Mouse (Mus musculus): Measurements from ENCODE around the gene Tacc2. TPM values are rescaled to one million over a fixed set of nuclear protein-coding genes. Genes with fewer than 3 reads are reported as not detected.

Tacc2 gene
- total and polyA plus RNA-seq, 3 experiments, result 3.5 to 21.5 TPM; not detected in 1

- Histone ChIP-seq H3K9ac (ENCODE audit: control insufficient read depth, low read depth, low read length, poor library complexity, severe bottlenecking) (no peak overlapping the region), H3K27me3 (ENCODE audit: control insufficient read depth in 1 of 2, insufficient read depth in 2 of 2, low read length in 2 of 2) (no peaks in the 10 kb centered on the region), H3K79me2 (ENCODE audit: control insufficient read depth, insufficient read depth, low read length, poor library complexity) (no peaks in the 10 kb centered on the region), H3K4me1 (ENCODE audit: control insufficient read depth in 1 of 2, insufficient read depth in 2 of 2, low read length in 2 of 2) (no peaks in the 10 kb centered on the region), H3K4me3 (ENCODE audit: control insufficient read depth in 1 of 2, insufficient read depth in 1 of 2, low read depth in 2 of 2, low read length in 2 of 2) (no peak overlapping the region), H3K27ac (ENCODE audit: control insufficient read depth, low read depth, low read length) (no peak overlapping the region), H3K9me3 (replicated peaks; ENCODE audit: insufficient read depth, low read length) (no peaks in the 10 kb centered on the region), H3K36me3 (ENCODE audit: control insufficient read depth in 1 of 2, insufficient read depth in 2 of 2, low read length in 2 of 2) (no peaks in the 10 kb centered on the region)
- no peak for DNase-seq (ENCODE audit: low read depth, low spot score)
- TF ChIP-seq CTCF (IDR thresholded peaks at IDR 0.05 in 2 of 3, conservative IDR thresholded peaks at IDR 0.05 in 1 of 3; ENCODE audit: control insufficient read depth in 1 of 3, insufficient read depth in 1 of 3, low read depth in 2 of 3, low read length in 3 of 3, poor library complexity in 1 of 3, severe bottlenecking in 1 of 3), result peak; percentile 3 to 22 (median 5); a peak in 2 of 6 replicates
- no peak for TF ChIP-seq TCF12 (IDR thresholded peaks at IDR 0.05; ENCODE audit: low read depth, low read length)
- TF ChIP-seq KAT2A (conservative IDR thresholded peaks at IDR 0.05; ENCODE audit: low read depth, low read length), result no peak
- TF ChIP-seq SMC3 (IDR thresholded peaks at IDR 0.05; ENCODE audit: low read depth, low read length), result peak; percentile 20; the same call in 1 of the 2 replicates
Measured at GRCm38 (mm10) chr7:130796786-130797185, 219.5 kb downstream of the Tacc2 start.

GRCm38 (mm10) chr7:130797524-130797923 is 220.3 kb downstream of the Tacc2 start:
- Histone ChIP-seq H3K79me2 (ENCODE audit: control insufficient read depth, insufficient read depth, low read length, poor library complexity) (no peaks in the 10 kb centered on the region), H3K27me3 (ENCODE audit: control insufficient read depth in 1 of 2, insufficient read depth in 2 of 2, low read length in 2 of 2) (no peaks in the 10 kb centered on the region)
- no peak for DNase-seq (ENCODE audit: low read depth, low spot score)

GRCm38 (mm10) chr7:130799418-130799817 is 222.2 kb downstream of the Tacc2 start:
- Histone ChIP-seq H3K27me3 (ENCODE audit: control insufficient read depth in 1 of 2, insufficient read depth in 2 of 2, low read length in 2 of 2) (no peaks in the 10 kb centered on the region), H3K4me1 (ENCODE audit: control insufficient read depth in 1 of 2, insufficient read depth in 2 of 2, low read length in 2 of 2) (no peaks in the 10 kb centered on the region), H3K9ac (ENCODE audit: control insufficient read depth, low read depth, low read length, poor library complexity, severe bottlenecking) (no peak overlapping the region), H3K4me3 (ENCODE audit: control insufficient read depth in 1 of 2, insufficient read depth in 1 of 2, low read depth in 2 of 2, low read length in 2 of 2) (no peak overlapping the region), H3K9me3 (replicated peaks; ENCODE audit: insufficient read depth, low read length) (no peaks in the 10 kb centered on the region), H3K27ac (ENCODE audit: control insufficient read depth, low read depth, low read length) (no peak overlapping the region), H3K79me2 (ENCODE audit: control insufficient read depth, insufficient read depth, low read length, poor library complexity) (no peaks in the 10 kb centered on the region), H3K36me3 (ENCODE audit: control insufficient read depth in 1 of 2, insufficient read depth in 2 of 2, low read length in 2 of 2) (no peaks in the 10 kb centered on the region)
- DNase-seq (ENCODE audit: low read depth, low spot score), result no peak
- TF ChIP-seq MAZ (IDR thresholded peaks at IDR 0.05; ENCODE audit: low read depth, low read length) (no peak), TBP (IDR thresholded peaks at IDR 0.05; ENCODE audit: low read depth, low read length) (no peak), RCOR1 (IDR thresholded peaks at IDR 0.05; ENCODE audit: low read depth, low read length) (no peak), MYC (IDR thresholded peaks at IDR 0.05; ENCODE audit: low read depth, low read length) (no peak), MXI1 (IDR thresholded peaks at IDR 0.05; ENCODE audit: low read depth, low read length) (no peak), KAT2A (conservative IDR thresholded peaks at IDR 0.05; ENCODE audit: low read depth, low read length) (no peak), ZNF384 (IDR thresholded peaks at IDR 0.05; ENCODE audit: low read depth, low read length) (no peak), SIN3A (IDR thresholded peaks at IDR 0.05; ENCODE audit: low read length) (no peak), RAD21 (IDR thresholded peaks at IDR 0.05; ENCODE audit: low read depth, low read length) (no peak)

More at GRCm38 (mm10) chr7:130797524-130797923, 220.3 kb downstream of the Tacc2 start:
- Histone ChIP-seq H3K9me3 (replicated peaks; ENCODE audit: insufficient read depth, low read length) (no peaks in the 10 kb centered on the region), H3K4me1 (ENCODE audit: control insufficient read depth in 1 of 2, insufficient read depth in 2 of 2, low read length in 2 of 2) (no peaks in the 10 kb centered on the region), H3K36me3 (ENCODE audit: control insufficient read depth in 1 of 2, insufficient read depth in 2 of 2, low read length in 2 of 2) (no peaks in the 10 kb centered on the region), H3K4me3 (ENCODE audit: control insufficient read depth in 1 of 2, insufficient read depth in 1 of 2, low read depth in 2 of 2, low read length in 2 of 2) (no peak overlapping the region), H3K9ac (ENCODE audit: control insufficient read depth, low read depth, low read length, poor library complexity, severe bottlenecking) (no peak overlapping the region), H3K27ac (ENCODE audit: control insufficient read depth, low read depth, low read length) (no peak overlapping the region)
- TF ChIP-seq BHLHE40 (IDR thresholded peaks at IDR 0.05; ENCODE audit: borderline replicate concordance, low read depth, low read length), result no peak
- TF ChIP-seq KAT2A (conservative IDR thresholded peaks at IDR 0.05; ENCODE audit: low read depth, low read length), result no peak
- TF ChIP-seq POLR2A (IDR thresholded peaks at IDR 0.05; ENCODE audit: control insufficient read depth in 1 of 2, insufficient read depth in 1 of 2, low read depth in 1 of 2, low read length in 2 of 2, poor library complexity in 1 of 2), result no peak
- no peak for TF ChIP-seq SIN3A (IDR thresholded peaks at IDR 0.05; ENCODE audit: low read length)
- no peak for TF ChIP-seq ZMIZ1 (IDR thresholded peaks at IDR 0.05; ENCODE audit: low read depth, low read length)
- no peak for TF ChIP-seq ZNF384 (IDR thresholded peaks at IDR 0.05; ENCODE audit: low read depth, low read length)
- no peak for TF ChIP-seq MAZ (IDR thresholded peaks at IDR 0.05; ENCODE audit: low read depth, low read length)
- no peak for TF ChIP-seq TBP (IDR thresholded peaks at IDR 0.05; ENCODE audit: low read depth, low read length)
- TF ChIP-seq USF2 (IDR thresholded peaks at IDR 0.05; ENCODE audit: borderline replicate concordance in 1 of 2, insufficient read depth in 1 of 2, low read depth in 1 of 2, low read length in 2 of 2), result no peak
- no peak for TF ChIP-seq CHD1 (IDR thresholded peaks at IDR 0.05; ENCODE audit: low read depth, low read length)
- TF ChIP-seq MYB (IDR thresholded peaks at IDR 0.05; ENCODE audit: low read depth, low read length), result no peak
